Mouse (Mus musculus) G1E (cell line): ENCODE measurements around the gene Cnbp. TPM values are rescaled to one million over a fixed set of nuclear protein-coding genes. Genes with fewer than 3 reads are reported as not detected.
A peak's percentile ranks its signal among the peaks of the same experiment; 100 is the strongest.

Experiments used
- ATAC-seq: 2 replicates; pipeline ENCODE4 v1.8.0; 2016; ENCODE audit warnings: mild to moderate bottlenecking; ENCODE audit not compliant: insufficient number of reproducible peaks, poor library complexity, low FRiP score, severe bottlenecking; ENCODE audit errors: extremely low read depth
- DNase-seq: peaks from one replicate; pipeline ENCODE4 v3.0.0; 2012; ENCODE audit warnings: low spot score
- H3K27me3 ChIP-seq: 2 replicates; pipeline ENCODE4 v1.6.1; 2012; ENCODE audit warnings: mild to moderate bottlenecking, low read length, inconsistent platforms; ENCODE audit not compliant: insufficient read depth
- H3K36me3 ChIP-seq: replicated peaks from 2 replicates; pipeline ENCODE3; 2012; ENCODE audit warnings: mild to moderate bottlenecking, inconsistent platforms
- H3K4me1 ChIP-seq: 2 replicates; pipeline ENCODE4 v1.6.1; 2012; ENCODE audit warnings: low read depth, low read length, inconsistent platforms, mixed read lengths; ENCODE audit not compliant: insufficient read depth
- H3K4me3 ChIP-seq: 2 replicates; pipeline ENCODE4 v1.5.1; 2012; ENCODE audit warnings: low read depth, mild to moderate bottlenecking, inconsistent platforms, low read length, moderate library complexity, mixed read lengths
- H3K9me3 ChIP-seq: replicated peaks from 2 replicates; pipeline ENCODE4 v1.6.1; 2012; ENCODE audit warnings: inconsistent platforms
- CTCF ChIP-seq: IDR thresholded peaks from 2 replicates; pipeline ENCODE4 v1.5.1; 2012; ENCODE audit warnings: low read depth, low read length, inconsistent platforms, mixed read lengths
- GATA1 ChIP-seq: IDR thresholded peaks from 2 replicates; pipeline ENCODE4 v1.6.1; 2012; ENCODE audit warnings: borderline replicate concordance, low read length, inconsistent platforms, mixed read lengths
- GATA2 ChIP-seq: IDR thresholded peaks from 2 replicates; pipeline ENCODE4 v1.6.1; 2012; ENCODE audit warnings: low read depth, low read length, inconsistent platforms, borderline replicate concordance
- POLR2AphosphoS5 ChIP-seq: IDR thresholded peaks from 2 replicates; pipeline ENCODE4 v1.6.1; 2012; ENCODE audit warnings: low read depth, low read length, inconsistent platforms; ENCODE audit not compliant: insufficient replicate concordance
- TAL1 ChIP-seq: conservative IDR thresholded peaks from 2 replicates; pipeline ENCODE4 v1.6.1; 2012; ENCODE audit warnings: low read depth, low read length, inconsistent platforms, mixed read lengths
- polyA plus RNA-seq: library from polyadenylated mRNA; stranded (reverse); fragments of >175 nt; gene quantifications from 2 replicates; pipeline ENCODE4 v1.2.3, GENCODE M21; 2012
- total RNA-seq, 2 experiments: library from RNA; stranded (forward) in 1 of 2; stranded (reverse) in 1 of 2; fragments of 200-1000 nt in 1 of 2; fragments of >200 nt in 1 of 2; fragmentation: Nextera tagmentation in 1 of 2; gene quantifications; 2 replicates each; pipeline ENCODE4 v1.2.3; 2014 to 2017

Gene Cnbp
- total and polyA plus RNA-seq, 3 experiments, result 135 to 1,031 (median 679) TPM

GRCm38 (mm10) chr6:87808521-87808920, 42.4 kb downstream of the Cnbp start:
- no peak overlapping the region; the same call in 1 of the 2 replicates for H3K4me3 ChIP-seq
- H3K27me3 ChIP-seq, result no peaks in the 10 kb centered on the region
- H3K4me1 ChIP-seq, result peaks cover 66% of the 10 kb centered on the region
- no peaks in the 10 kb centered on the region for H3K9me3 ChIP-seq
- DNase-seq (no peak), ATAC-seq (no peak)
- peaks cover 71% of the 10 kb centered on the region for H3K36me3 ChIP-seq
- TF ChIP-seq CTCF (no peak), GATA2 (no peak), GATA1 (no peak), POLR2AphosphoS5 (no peak), TAL1 (no peak)

- Histone ChIP-seq H3K4me3 (no peak overlapping the region), H3K4me1 (peaks cover 63% of the 10 kb centered on the region), H3K9me3 (no peaks in the 10 kb centered on the region), H3K27me3 (no peaks in the 10 kb centered on the region), H3K36me3 (peaks cover 70% of the 10 kb centered on the region)
- DNase-seq (no peak), ATAC-seq (no peak)
- no peak for TF ChIP-seq CTCF
- TF ChIP-seq GATA2, result no peak
- TF ChIP-seq TAL1, result no peak
- no peak for TF ChIP-seq POLR2AphosphoS5
- TF ChIP-seq GATA1, result no peak
Observed at GRCm38 (mm10) chr6:87807735-87808440, 43.0 kb downstream of the Cnbp start.

GRCm38 (mm10) chr6:87806857-87807256, 44.0 kb downstream of the Cnbp start:
- H3K4me1 ChIP-seq, result peaks cover 60% of the 10 kb centered on the region
- no peak for ATAC-seq
- H3K27me3 ChIP-seq, result no peaks in the 10 kb centered on the region
- no peaks in the 10 kb centered on the region for H3K9me3 ChIP-seq
- DNase-seq, result no peak
- H3K36me3 ChIP-seq, result peaks cover 69% of the 10 kb centered on the region
- TF ChIP-seq CTCF (no peak), GATA2 (no peak), POLR2AphosphoS5 (no peak), GATA1 (no peak), TAL1 (no peak)
- no peak overlapping the region for H3K4me3 ChIP-seq

- DNase-seq, result peak; percentile 44
- Histone ChIP-seq H3K36me3 (peaks cover 77% of the 10 kb centered on the region), H3K4me3 (no peak overlapping the region), H3K4me1 (peaks cover 59% of the 10 kb centered on the region), H3K9me3 (no peaks in the 10 kb centered on the region), H3K27me3 (no peaks in the 10 kb centered on the region)
- ATAC-seq, result no peak
- TF ChIP-seq POLR2AphosphoS5 (no peak), GATA2 (no peak), CTCF (no peak), TAL1 (no peak), GATA1 (no peak)
Observed at GRCm38 (mm10) chr6:87806028-87806427, 44.9 kb downstream of the Cnbp start.

GRCm38 (mm10) chr6:87805448-87805847, 45.5 kb downstream of the Cnbp start:
- Histone ChIP-seq H3K9me3 (no peaks in the 10 kb centered on the region), H3K4me3 (no peak overlapping the region), H3K36me3 (peaks cover 83% of the 10 kb centered on the region), H3K27me3 (no peaks in the 10 kb centered on the region), H3K4me1 (peaks cover 61% of the 10 kb centered on the region)
- TF ChIP-seq POLR2AphosphoS5 (no peak), GATA2 (no peak), TAL1 (no peak), CTCF (no peak), GATA1 (no peak)
- ATAC-seq, result no peak
- no peak for DNase-seq

GRCm38 (mm10) chr6:87804886-87805285, 46.0 kb downstream of the Cnbp start:
- DNase-seq, result no peak
- Histone ChIP-seq H3K9me3 (no peaks in the 10 kb centered on the region), H3K36me3 (peaks cover 87% of the 10 kb centered on the region), H3K4me1 (peaks cover 56% of the 10 kb centered on the region), H3K27me3 (no peaks in the 10 kb centered on the region), H3K4me3 (no peak overlapping the region)
- no peak for ATAC-seq
- no peak for TF ChIP-seq GATA2
